Mouse (Mus musculus): Measurements from ENCODE around the gene Smco2.

DNA sequence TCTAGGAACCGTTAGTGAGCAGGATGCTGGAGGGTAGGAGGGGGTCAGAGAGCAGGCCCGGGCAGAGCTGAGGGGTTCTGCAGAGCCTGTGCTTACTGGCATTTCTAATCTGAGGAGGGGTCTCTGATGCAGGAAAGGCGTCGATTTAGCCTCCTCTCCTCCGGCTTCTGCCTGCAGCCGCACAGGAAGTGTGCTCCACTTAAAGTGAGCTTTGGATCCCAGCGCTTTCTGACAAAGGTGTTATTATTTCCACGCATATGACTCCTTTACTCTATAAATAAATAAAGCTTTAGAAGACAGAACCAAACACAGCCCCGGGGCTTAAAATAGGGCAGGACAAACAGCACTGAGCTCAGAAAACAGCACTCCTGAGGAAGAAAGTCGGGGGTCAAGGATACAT is 29.0 kb downstream of the Smco2 start:
- no peak for TF ChIP-seq GATA1 (IDR thresholded peaks at IDR 0.05; ENCODE audit: low read length)
- no peak for TF ChIP-seq TAL1 (IDR thresholded peaks at IDR 0.05; ENCODE audit: low read length)
